ENCODE assay signal across 9 mouse cellular contexts in genomic region chr16:98022657-98023345, GRCm38 (mm10). TPM values are rescaled to one million over a fixed set of nuclear protein-coding genes. Genes with fewer than 3 reads are reported as not detected.
DNase-seq lines count a peak whose midpoint lies in the region; ATAC-seq and TF ChIP-seq lines count a peak whose summit lies in the region.
"Had no signal": no experiment of that assay in that cellular context is flagged by ENCODE, and none has a peak within 500 bp of the region (broad histone marks: within the 10 kb centered on the region; RNA-seq: fewer than 3 reads in every experiment).

No protein-coding gene starts in this region.

- H3K4me2 ChIP-seq in liver, postnatal 0 days (ENCODE audit: low read depth, low read length): no peak overlapping the region

- no peak for ATAC-seq in liver, postnatal 0 days

- H3K9me3 ChIP-seq in liver, postnatal 0 days (ENCODE audit: low read length): 0 out of 2 replicates have a peak, but pooled peaks cover 3% of the 10 kb centered on the region

- no peaks in the 10 kb centered on the region for H3K27me3 ChIP-seq in liver, postnatal 0 days (ENCODE audit: insufficient read depth, low read length)

- no peak overlapping the region for H3K9ac ChIP-seq in liver, postnatal 0 days (replicated peaks)

- no peak for DNase-seq in liver, postnatal 0 days
- DNase-seq in liver: no peak
- peak; percentile 94 for DNase-seq in MEL-GATA-1-ER (ENCODE audit: extremely low read depth, low read depth)
- DNase-seq in embryo, embryonic 10.5 days (ENCODE audit: low spot score): peak; percentile 33
- DNase-seq in retina, postnatal 1 day: peak; percentile 6
- DNase-seq in urinary bladder, postnatal 4 days (ENCODE audit: low spot score in 2 of 2): no peak
- DNase-seq in kidney, postnatal 25 days: no peak
- DNase-seq in right cerebral cortex, postnatal 4 days: no peak

- TF ChIP-seq EP300 in liver, postnatal 0 days (IDR thresholded peaks at IDR 0.05; ENCODE audit: low read depth): no peak

- H3K36me3 ChIP-seq in liver, postnatal 0 days (replicated peaks; ENCODE audit: insufficient read depth, low read length): no peaks in the 10 kb centered on the region

- no peaks in the 10 kb centered on the region for H3K4me1 ChIP-seq in liver, postnatal 0 days (ENCODE audit: insufficient read depth)

- H3K4me3 ChIP-seq in liver, postnatal 0 days (ENCODE audit: low read depth, low read length): no peak overlapping the region

- TF ChIP-seq CTCF in liver, postnatal 0 days (IDR thresholded peaks at IDR 0.05; ENCODE audit: low read depth): peak; percentile 63

- no peak overlapping the region for H3K27ac ChIP-seq in liver, postnatal 0 days (ENCODE audit: low read depth)
- H3K27ac ChIP-seq: macrophage had no signal

- WGBS in liver, postnatal 0 days (ENCODE audit: insufficient replicate concordance): 63% methylated on average over 2 of the region's 2 CpGs

RNA-seq across cellular contexts. Expression of gene B230307C23Rik, which starts 25.7 kb away (rescaled TPM):
- polyA plus RNA-seq in liver, postnatal 0 days (2015; fragmentation: Nextera tagmentation; extraction: Ambion mirVana): 9.8 and 11.2 TPM in 2 replicates

RNA-seq across cellular contexts. Expression of gene A630089N07Rik, which starts 59.4 kb away (rescaled TPM):
- polyA plus RNA-seq in liver, postnatal 0 days (2015; fragmentation: Nextera tagmentation; extraction: Ambion mirVana): 2.3 and 3.0 TPM in 2 replicates

Comparison
In these comparisons a context has a peak if more than half of its experiments do, and no peak if none do; other contexts are left out.
1. DNase-seq: peak in MEL-GATA-1-ER (single experiment), embryo, embryonic 10.5 days (single experiment) and retina, postnatal 1 day (single experiment); none in liver, postnatal 0 days (single experiment), liver (single experiment), urinary bladder, postnatal 4 days (0 of 2), kidney, postnatal 25 days (0 of 2) and right cerebral cortex, postnatal 4 days (single experiment).